Mouse (Mus musculus): ENCODE results near the gene Inka2. TPM values are rescaled to one million over a fixed set of nuclear protein-coding genes. Genes with fewer than 3 reads are reported as not detected.

Inka2 gene
- 1 to 10 TPM; 1.7 to 2.4 TPM for polyA plus RNA-seq (2017; shearing (Covaris generic))

- ATAC-seq, result peak; percentile 78
These were observed at the start of gene Inka2 for GRCm38 (mm10) chr3:105704031-105705008. Gene Inka2, plus strand, starts transcription at chr3:105704599.

- ATAC-seq, result no peak
These were observed 49.3 kb upstream of the Inka2 start for GRCm38 (mm10) chr3:105655031-105655585.

GRCm38 (mm10) chr3:105660530-105660929, 43.9 kb upstream of the Inka2 start:
- no peak for ATAC-seq

GRCm38 (mm10) chr3:105663043-105663442, 41.4 kb upstream of the Inka2 start:
- no peak for ATAC-seq

- ATAC-seq, result no peak
These were observed 39.2 kb upstream of the Inka2 start for GRCm38 (mm10) chr3:105665105-105665765.

GRCm38 (mm10) chr3:105666996-105667523, 37.3 kb upstream of the Inka2 start:
- no peak for ATAC-seq

- ATAC-seq, result no peak
These were observed 36.2 kb upstream of the Inka2 start for GRCm38 (mm10) chr3:105668161-105668560.

- no peak for ATAC-seq
These were observed 34.6 kb upstream of the Inka2 start for GRCm38 (mm10) chr3:105669776-105670175.

- no peak for ATAC-seq
These were observed 33.6 kb upstream of the Inka2 start for GRCm38 (mm10) chr3:105670801-105671200.

GRCm38 (mm10) chr3:105674595-105675218, 29.7 kb upstream of the Inka2 start:
- peak; percentile 78 for ATAC-seq

- ATAC-seq, result peak; percentile 47
These were observed 28.5 kb upstream of the Inka2 start for GRCm38 (mm10) chr3:105675932-105676331.

- no peak for ATAC-seq
These were observed 24.1 kb upstream of the Inka2 start for GRCm38 (mm10) chr3:105680346-105680745.

GRCm38 (mm10) chr3:105686394-105687323, 17.7 kb upstream of the Inka2 start:
- no peak for ATAC-seq

- ATAC-seq, result peak; percentile 89
These were observed 16.9 kb upstream of the Inka2 start, which contains the start of gene Ddx20 for GRCm38 (mm10) chr3:105687324-105688060. Gene Ddx20, minus strand, starts transcription at chr3:105687574.

GRCm38 (mm10) chr3:105688536-105688935, 15.9 kb upstream of the Inka2 start:
- no peak for ATAC-seq

- ATAC-seq, result no peak
These were observed 10.9 kb upstream of the Inka2 start for GRCm38 (mm10) chr3:105693327-105694080.

- no peak for ATAC-seq
These were observed 8.7 kb upstream of the Inka2 start for GRCm38 (mm10) chr3:105695476-105696386.

- no peak for ATAC-seq
These were observed 7.8 kb upstream of the Inka2 start for GRCm38 (mm10) chr3:105696387-105697147.
